Mouse (Mus musculus) stomach, embryonic 16.5 days (tissue): ENCODE data around the gene Homer2. TPM values are rescaled to one million over a fixed set of nuclear protein-coding genes. Genes with fewer than 3 reads are reported as not detected.

ENCODE experiments used
- ATAC-seq: fragments of 200-750 bp; cut with Nextera tagmentation; 2 replicates; pipeline ENCODE4 v1.8.0; 2017; ENCODE audit warnings: moderate number of reproducible peaks, moderate TSS enrichment; ENCODE audit not compliant: insufficient read depth, low FRiP score
- H3K27ac ChIP-seq: fragments of 300-500 bp; sonication (generic); 2 replicates; pipeline ENCODE4 v1.5.1; 2014; ENCODE audit warnings: low read length
- H3K27me3 ChIP-seq: fragments of 300-500 bp; sonication (generic); 2 replicates; pipeline ENCODE4 v1.6.1; 2014; ENCODE audit warnings: low read length, control low read depth, mixed read lengths; ENCODE audit not compliant: control insufficient read depth, insufficient read depth
- H3K36me3 ChIP-seq: fragments of 300-500 bp; sonication (generic); 2 replicates; pipeline ENCODE4 v1.6.1; 2014; ENCODE audit warnings: low read length; ENCODE audit not compliant: control insufficient read depth, insufficient read depth
- H3K4me1 ChIP-seq: fragments of 300-500 bp; sonication (generic); 2 replicates; pipeline ENCODE4 v1.6.1; 2014; ENCODE audit warnings: low read length, control low read depth, mixed read lengths; ENCODE audit not compliant: control insufficient read depth, insufficient read depth
- H3K4me2 ChIP-seq: fragments of 300-500 bp; sonication (generic); 2 replicates; pipeline ENCODE4 v1.6.1; 2014; ENCODE audit warnings: low read depth, low read length, mixed read lengths
- H3K4me3 ChIP-seq: fragments of 300-500 bp; sonication (generic); replicated peaks from 2 replicates; pipeline ENCODE4 v1.5.1; 2014; ENCODE audit warnings: mild to moderate bottlenecking, low read length
- H3K9ac ChIP-seq: fragments of 300-500 bp; sonication (generic); 2 replicates; pipeline ENCODE4 v1.6.1; 2014; ENCODE audit warnings: low read length
- H3K9me3 ChIP-seq: fragments of 300-500 bp; sonication (generic); replicated peaks from 2 replicates; pipeline ENCODE4 v1.6.1; 2016; ENCODE audit warnings: low read length, control low read depth; ENCODE audit not compliant: control insufficient read depth
- WGBS: fragments of 180-500 bp; shearing (Covaris S2); extraction: QIAGEN DNeasy Blood & Tissue Kit; methylation state at CpG from one replicate; pipeline ENCODE4 v1.1.7; 2014; 5-methylcytosine and 5-hydroxymethylcytosine counted together
- polyA plus RNA-seq: library from polyadenylated mRNA; unstranded; fragments of >200 nt; fragmentation: Nextera tagmentation; extraction: Ambion mirVana; gene quantifications from 2 replicates; pipeline ENCODE4 v1.2.1, GENCODE M21; 2015

Gene Homer2
- polyA plus RNA-seq, 1 experiment from 2014 or later: 33.3 TPM

- no peaks in the 10 kb centered on the region for H3K27me3 ChIP-seq
- H3K36me3 ChIP-seq: no peaks in the 10 kb centered on the region
- no peak overlapping the region for H3K4me3 ChIP-seq
- 73% methylated on average over 9 of the region's 9 CpGs for WGBS
- no peak overlapping the region for H3K9ac ChIP-seq
- H3K27ac ChIP-seq: no peak overlapping the region
- no peak overlapping the region for H3K4me2 ChIP-seq
- H3K9me3 ChIP-seq: no peaks in the 10 kb centered on the region
- no peak for ATAC-seq
- H3K4me1 ChIP-seq: no peaks in the 10 kb centered on the region
Observed at GRCm38 (mm10) chr7:81729787-81730186, 22.5 kb upstream of the Homer2 start.

GRCm38 (mm10) chr7:81727716-81728115 is 20.4 kb upstream of the Homer2 start:
- ATAC-seq: no peak
- 66% methylated on average over 9 of the region's 9 CpGs for WGBS
- H3K4me1 ChIP-seq: no peaks in the 10 kb centered on the region
- no peak overlapping the region for H3K27ac ChIP-seq
- H3K4me3 ChIP-seq: no peak overlapping the region
- no peak overlapping the region for H3K9ac ChIP-seq
- H3K36me3 ChIP-seq: no peaks in the 10 kb centered on the region
- no peaks in the 10 kb centered on the region for H3K9me3 ChIP-seq
- no peaks in the 10 kb centered on the region for H3K27me3 ChIP-seq
- no peak overlapping the region for H3K4me2 ChIP-seq

- Histone ChIP-seq H3K27me3 (no peaks in the 10 kb centered on the region), H3K4me1 (no peaks in the 10 kb centered on the region), H3K9ac (no peak overlapping the region), H3K4me2 (no peak overlapping the region), H3K9me3 (no peaks in the 10 kb centered on the region), H3K27ac (no peak overlapping the region), H3K36me3 (no peaks in the 10 kb centered on the region), H3K4me3 (no peak overlapping the region)
- WGBS: 49% methylated on average over 2 of the region's 2 CpGs
- no peak for ATAC-seq
Observed at GRCm38 (mm10) chr7:81726728-81727005, 19.3 kb upstream of the Homer2 start.

GRCm38 (mm10) chr7:81725986-81726727 is 18.8 kb upstream of the Homer2 start:
- ATAC-seq: no peak
- no peaks in the 10 kb centered on the region for H3K9me3 ChIP-seq
- no peaks in the 10 kb centered on the region for H3K4me1 ChIP-seq

GRCm38 (mm10) chr7:81723851-81724250 is 16.5 kb upstream of the Homer2 start:
- ATAC-seq: no peak
- Histone ChIP-seq H3K9ac (no peak overlapping the region), H3K4me3 (no peak overlapping the region), H3K27ac (no peak overlapping the region), H3K4me2 (no peak overlapping the region), H3K4me1 (no peaks in the 10 kb centered on the region), H3K9me3 (no peaks in the 10 kb centered on the region), H3K36me3 (no peaks in the 10 kb centered on the region), H3K27me3 (no peaks in the 10 kb centered on the region)
- WGBS: 78% methylated on average over 10 of the region's 10 CpGs

More at GRCm38 (mm10) chr7:81725986-81726727, 18.8 kb upstream of the Homer2 start:
- H3K27ac ChIP-seq: no peak overlapping the region
- no peaks in the 10 kb centered on the region for H3K27me3 ChIP-seq
- 47% methylated on average over 18 of the region's 18 CpGs for WGBS
- H3K4me3 ChIP-seq: no peak overlapping the region
- no peak overlapping the region for H3K9ac ChIP-seq
- no peaks in the 10 kb centered on the region for H3K36me3 ChIP-seq
- no peak overlapping the region for H3K4me2 ChIP-seq

GRCm38 (mm10) chr7:81721271-81721670 is 13.9 kb upstream of the Homer2 start:
- Histone ChIP-seq H3K9ac (no peak overlapping the region), H3K27me3 (no peaks in the 10 kb centered on the region), H3K36me3 (no peaks in the 10 kb centered on the region), H3K9me3 (no peaks in the 10 kb centered on the region), H3K4me3 (no peak overlapping the region), H3K4me1 (no peaks in the 10 kb centered on the region), H3K27ac (no peak overlapping the region), H3K4me2 (no peak overlapping the region)
- no peak for ATAC-seq
- WGBS: 72% methylated on average over 5 of the region's 5 CpGs

GRCm38 (mm10) chr7:81719216-81719661 is 11.9 kb upstream of the Homer2 start:
- H3K4me1 ChIP-seq: no peaks in the 10 kb centered on the region
- H3K36me3 ChIP-seq: no peaks in the 10 kb centered on the region
- 84% methylated on average over 1 of the region's 1 CpGs for WGBS
- no peak overlapping the region for H3K4me3 ChIP-seq
- no peaks in the 10 kb centered on the region for H3K9me3 ChIP-seq
- ATAC-seq: no peak
- H3K27me3 ChIP-seq: no peaks in the 10 kb centered on the region
- H3K4me2 ChIP-seq: no peak overlapping the region
- no peak overlapping the region for H3K9ac ChIP-seq
- no peak overlapping the region for H3K27ac ChIP-seq

GRCm38 (mm10) chr7:81718657-81719056 is 11.3 kb upstream of the Homer2 start:
- H3K27me3 ChIP-seq: no peaks in the 10 kb centered on the region
- no peaks in the 10 kb centered on the region for H3K4me1 ChIP-seq
- H3K9ac ChIP-seq: no peak overlapping the region
- H3K4me2 ChIP-seq: no peak overlapping the region
- H3K4me3 ChIP-seq: no peak overlapping the region
- no peak overlapping the region for H3K27ac ChIP-seq
- H3K36me3 ChIP-seq: no peaks in the 10 kb centered on the region
- WGBS: 65% methylated on average over 1 of the region's 1 CpGs
- H3K9me3 ChIP-seq: no peaks in the 10 kb centered on the region
- ATAC-seq: no peak

- 0 out of 2 replicates have a peak, but pooled peaks cover 6% of the 10 kb centered on the region for H3K4me1 ChIP-seq
- H3K9ac ChIP-seq: no peak overlapping the region
Observed at GRCm38 (mm10) chr7:81710166-81710565, 2.8 kb upstream of the Homer2 start.

More at GRCm38 (mm10) chr7:81710166-81710565, 2.8 kb upstream of the Homer2 start:
- WGBS: 80% methylated on average over 4 of the region's 4 CpGs
- no peak overlapping the region for H3K4me2 ChIP-seq
- no peaks in the 10 kb centered on the region for H3K36me3 ChIP-seq
- no peaks in the 10 kb centered on the region; the same call in none of the 2 replicates for H3K27me3 ChIP-seq
- H3K27ac ChIP-seq: no peak overlapping the region
- no peaks in the 10 kb centered on the region; the same call in 1 of the 2 replicates for H3K9me3 ChIP-seq
- ATAC-seq: no peak
- H3K4me3 ChIP-seq: no peak overlapping the region
